Mouse (Mus musculus) myocyte (in vitro differentiated cells): Measurements from ENCODE around the gene Usp51. TPM values are rescaled to one million over a fixed set of nuclear protein-coding genes. Genes with fewer than 3 reads are reported as not detected.
"Not testable (repeated sequence)": the region's sequence is repeated elsewhere in the genome, so short reads cannot be mapped to it uniquely, and the experiment has no call there.

Source experiments
- H3K27me3 ChIP-seq: one replicate; pipeline ENCODE4 v1.6.1; 2011; ENCODE audit not compliant: control insufficient read depth, insufficient read depth, insufficient read length
- H3K36me3 ChIP-seq: one replicate; pipeline ENCODE4 v1.6.1; 2011; ENCODE audit not compliant: control insufficient read depth, insufficient read depth
- H3K4me2 ChIP-seq: one replicate; pipeline ENCODE4 v1.6.1; 2011; ENCODE audit warnings: low read depth, control low read depth
- H3K4me3 ChIP-seq: one replicate; pipeline ENCODE4 v1.5.1; 2011; ENCODE audit warnings: mild to moderate bottlenecking, control low read depth, moderate library complexity
- H3K79me2 ChIP-seq: one replicate; pipeline ENCODE4 v1.6.1; 2011; ENCODE audit not compliant: control insufficient read depth, insufficient read depth
- H3ac ChIP-seq: one replicate; pipeline ENCODE4 v1.6.1; 2011; ENCODE audit not compliant: control insufficient read depth, insufficient read length
- CEBPB ChIP-seq: IDR thresholded peaks from 2 replicates; pipeline ENCODE4 v1.6.1; 2011; ENCODE audit warnings: mild to moderate bottlenecking, moderate library complexity; ENCODE audit not compliant: poor library complexity, insufficient read depth, severe bottlenecking
- E2F4 ChIP-seq: IDR thresholded peaks from one replicate; pipeline ENCODE4 v1.6.1; 2011; ENCODE audit warnings: mild to moderate bottlenecking, control low read depth, moderate library complexity; ENCODE audit not compliant: insufficient read depth
- MAX ChIP-seq: IDR thresholded peaks from one replicate; pipeline ENCODE4 v1.6.1; 2011; ENCODE audit warnings: low read depth, mild to moderate bottlenecking, control low read depth
- MYOD1 ChIP-seq, 3 experiments: IDR thresholded peaks; one replicate each; pipeline ENCODE4 v1.6.1; 2011; ENCODE audit warnings: control low read depth in 2 of 3, low read depth in 2 of 3, mild to moderate bottlenecking in 2 of 3, moderate library complexity in 1 of 3; ENCODE audit not compliant: insufficient read length in 2 of 3, control insufficient read depth in 1 of 3
- MYOG ChIP-seq, 3 experiments: IDR thresholded peaks; one replicate each; pipeline ENCODE4 v1.6.1; 2011; ENCODE audit warnings: control low read depth in 2 of 3, low read depth in 2 of 3, mild to moderate bottlenecking in 2 of 3; ENCODE audit not compliant: insufficient read length in 2 of 3, control insufficient read depth in 1 of 3, insufficient read depth in 1 of 3
- POLR2A ChIP-seq: IDR thresholded peaks from one replicate; pipeline ENCODE4 v1.6.1; 2011; ENCODE audit warnings: low read depth, mild to moderate bottlenecking, control low read depth, moderate library complexity; ENCODE audit not compliant: insufficient read length
- POLR2AphosphoS2 ChIP-seq: IDR thresholded peaks from one replicate; pipeline ENCODE4 v1.6.1; 2011; ENCODE audit warnings: low read depth, control low read depth; ENCODE audit not compliant: insufficient read length
- REST ChIP-seq: IDR thresholded peaks from one replicate; pipeline ENCODE4 v1.6.1; 2011; ENCODE audit warnings: mild to moderate bottlenecking, control low read depth, moderate library complexity; ENCODE audit not compliant: insufficient read depth, insufficient read length
- SRF ChIP-seq: IDR thresholded peaks from one replicate; pipeline ENCODE4 v1.6.1; 2011; ENCODE audit warnings: low read depth; ENCODE audit not compliant: control insufficient read depth, insufficient read length
- TCF12 ChIP-seq: IDR thresholded peaks from one replicate; pipeline ENCODE4 v1.6.1; 2011; ENCODE audit warnings: mild to moderate bottlenecking, control low read depth; ENCODE audit not compliant: poor library complexity, insufficient read depth, severe bottlenecking
- TCF3 ChIP-seq: IDR thresholded peaks from one replicate; pipeline ENCODE4 v1.6.1; 2011; ENCODE audit warnings: low read depth, control low read depth; ENCODE audit not compliant: insufficient read length
- USF1 ChIP-seq: IDR thresholded peaks from one replicate; pipeline ENCODE4 v1.6.1; 2011; ENCODE audit warnings: low read depth, mild to moderate bottlenecking, control low read depth, moderate library complexity
- polyA plus RNA-seq: library from polyadenylated mRNA; unstranded; fragments of >200 nt; fragmentation: generic; extraction: Trizol; gene quantifications from one replicate; pipeline ENCODE4 v1.2.1, GENCODE M21; 2012; ENCODE audit warnings: missing spikeins

Usp51 gene
- polyA plus RNA-seq, 1 experiment = not detected

DNA sequence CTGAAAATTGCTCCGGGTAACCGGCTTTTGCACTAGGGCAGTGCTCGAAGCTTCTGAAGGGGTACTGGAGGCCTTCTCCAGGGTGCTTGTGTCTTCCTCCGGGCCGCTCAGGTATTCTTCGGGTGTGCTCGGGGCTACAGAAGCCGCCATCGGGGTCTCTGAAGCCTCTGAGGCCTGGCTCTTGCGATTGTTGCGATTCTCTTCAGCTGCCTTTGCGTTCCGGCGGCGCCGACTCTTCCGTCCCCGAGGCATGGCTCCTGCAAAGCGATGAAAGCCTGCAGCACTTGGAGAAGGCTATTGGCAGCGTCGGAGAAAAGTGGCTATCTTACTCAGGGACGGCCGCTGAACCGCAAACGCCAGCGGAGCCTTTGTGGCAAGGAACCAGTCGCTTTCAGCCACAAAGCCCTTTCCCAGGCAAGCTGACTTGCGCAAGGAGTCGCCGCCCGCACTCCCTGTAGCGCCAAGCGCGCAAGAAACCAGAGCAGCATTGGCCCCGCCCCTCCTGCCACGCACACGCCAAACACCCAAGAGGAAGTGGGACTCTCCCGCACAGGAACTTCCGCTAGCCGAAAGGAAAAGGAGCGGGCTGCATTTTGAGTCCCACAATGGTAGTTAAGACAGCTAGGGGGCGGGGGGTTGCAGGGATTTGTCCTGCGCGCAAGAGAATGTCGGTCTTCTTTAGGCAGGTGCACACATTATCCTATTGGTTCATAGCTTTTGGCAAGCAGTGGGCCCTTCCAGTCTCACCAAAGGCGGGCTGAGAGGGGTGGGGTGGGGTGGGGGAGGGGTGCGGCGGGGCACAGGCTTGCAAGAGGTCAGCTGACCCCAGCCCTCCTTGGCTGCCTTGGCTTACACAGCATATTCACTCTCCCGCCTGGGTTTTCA lies 31.1 kb downstream of the Usp51 start, which contains the start of gene Mageh1:
TSS of gene Mageh1 (minus strand) at position 489 of the 885 bp plus-strand sequence.
- H3K4me3 ChIP-seq = no peak within 1 kb of the TSS
- H3K79me2 ChIP-seq = no peaks in the 10 kb centered on the region
- H3K36me3 ChIP-seq = no peaks in the 10 kb centered on the region
- H3K27me3 ChIP-seq = no peaks in the 10 kb centered on the region
- TF ChIP-seq MYOG (IDR thresholded peaks at IDR 0.05; ENCODE audit: control insufficient read depth in 1 of 3, insufficient read depth in 1 of 3, insufficient read length in 2 of 3, low read depth in 2 of 3) (no peak), TCF3 (no peak), POLR2A (no peak), REST (no peak), TCF12 (no peak), CEBPB (no peak), SRF (no peak), POLR2AphosphoS2 (no peak), MYOD1 (IDR thresholded peaks at IDR 0.05; ENCODE audit: control insufficient read depth in 1 of 3, insufficient read length in 2 of 3, low read depth in 2 of 3) (no peak), MAX (no peak), USF1 (no peak), E2F4 (no peak)
- no peak within 1 kb of the TSS for H3K4me2 ChIP-seq
- no peak within 1 kb of the TSS for H3ac ChIP-seq

GRCm38 (mm10) chrX:153037972-153038744 lies 31.9 kb downstream of the Usp51 start:
- not testable (repeated sequence) for H3K4me3 ChIP-seq, H3K36me3 ChIP-seq, H3K27me3 ChIP-seq, H3K79me2 ChIP-seq, H3K4me2 ChIP-seq, H3ac ChIP-seq

Other genes with a start within 250 kb of the Usp51 start
- 1.1 TPM for gene Shroom2, start 237.0 kb upstream of the Usp51 start, polyA plus RNA-seq
- 0.07 TPM for gene Gpr143, start 224.5 kb upstream of the Usp51 start, polyA plus RNA-seq
- gene Mageh1, start 31.1 kb downstream of the Usp51 start, polyA plus RNA-seq = 0.04 TPM
- gene Foxr2, start 112.3 kb downstream of the Usp51 start, polyA plus RNA-seq = not detected
- gene Rragb, start 133.5 kb downstream of the Usp51 start, polyA plus RNA-seq = 0.05 TPM
- 0.12 TPM for gene Klf8, start 231.0 kb downstream of the Usp51 start, polyA plus RNA-seq